Mouse (Mus musculus) spleen, postnatal 14 days (tissue): Measurements from ENCODE around the gene Ccr6.

Experiments
- DNase-seq, 2 experiments: peaks; one replicate each; pipeline ENCODE4 v3.0.0; 2021 to 2022; ENCODE audit warnings: low spot score in 2 of 2

Gene Ccr6

DNA sequence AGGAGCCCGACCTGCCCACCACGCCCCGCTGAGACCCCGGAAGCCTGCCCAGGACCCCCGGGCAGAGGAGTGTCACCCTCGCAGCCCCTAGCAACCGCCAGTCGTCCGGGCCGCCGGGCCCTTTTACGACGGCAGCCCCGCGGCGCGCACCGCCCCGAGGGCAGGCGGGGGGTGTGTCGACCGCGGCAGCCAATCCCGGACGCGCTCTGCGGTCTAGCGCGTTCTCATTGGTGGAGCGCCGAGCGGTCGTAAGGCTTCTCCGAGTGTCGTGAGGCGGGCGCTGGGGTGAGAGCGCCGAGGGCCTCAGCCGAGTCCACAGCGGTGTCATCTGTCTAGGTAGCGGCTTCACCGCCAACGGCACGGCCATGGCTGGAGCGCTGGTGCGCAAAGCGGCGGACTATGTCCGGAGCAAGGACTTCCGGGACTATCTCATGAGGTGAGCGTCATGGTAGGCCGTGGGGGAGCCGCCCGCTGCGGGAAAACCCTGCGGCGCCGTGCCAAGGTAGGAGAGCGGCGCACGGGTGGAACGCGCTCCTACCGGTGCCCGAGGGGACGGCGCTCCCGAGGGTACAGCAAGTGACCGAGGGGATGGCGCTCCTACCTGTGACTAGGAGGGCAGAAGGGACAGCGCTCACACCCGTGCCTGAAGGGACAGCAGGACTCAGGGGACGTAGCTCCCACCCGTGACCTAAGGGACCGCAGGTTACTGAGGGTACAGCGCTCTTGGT is 47.8 kb downstream of the Ccr6 start:
- peak; percentile 90 to 92 for DNase-seq

DNA sequence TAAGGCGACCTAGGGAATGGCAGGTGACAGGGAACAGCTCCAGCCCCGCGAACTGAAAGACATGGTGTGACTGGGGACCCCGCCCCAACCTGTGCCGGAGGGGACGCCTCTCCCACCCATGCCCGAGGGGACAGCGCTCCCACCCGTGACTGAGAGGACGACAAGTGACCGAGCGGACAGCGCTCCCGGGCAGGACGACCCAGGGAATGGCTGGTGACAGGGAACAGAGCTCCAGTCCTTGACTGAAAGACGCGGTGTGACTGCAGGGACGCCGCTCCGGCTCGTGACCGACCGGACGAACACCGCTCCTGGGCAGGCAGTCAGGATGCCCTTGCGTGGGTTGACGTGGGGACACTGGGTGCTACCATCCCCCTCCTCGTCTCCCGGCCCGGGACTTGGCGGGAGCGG is 48.4 kb downstream of the Ccr6 start:
- peak in 1 of 2 experiments; percentile 29 for DNase-seq

DNA sequence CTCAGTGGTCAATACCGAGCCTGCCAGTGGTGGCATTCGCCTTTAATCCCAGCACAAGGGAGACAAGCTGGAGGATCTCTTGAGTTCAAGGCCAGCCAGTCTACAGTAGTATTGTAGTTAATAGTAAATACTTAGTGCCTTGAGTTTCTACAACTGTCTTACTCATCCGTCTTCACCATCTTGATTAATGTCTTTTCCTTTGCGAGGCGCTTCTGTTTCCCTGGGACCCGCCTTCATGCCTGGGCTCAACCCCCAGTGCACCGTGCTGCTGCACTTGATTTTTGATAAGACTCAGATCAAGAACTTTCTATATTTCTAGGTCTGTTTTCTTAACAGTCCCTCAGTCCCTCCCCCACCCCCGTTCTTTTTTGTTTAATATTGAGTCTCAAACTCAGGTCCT is 49.2 kb downstream of the Ccr6 start:
- DNase-seq = no peak

DNA sequence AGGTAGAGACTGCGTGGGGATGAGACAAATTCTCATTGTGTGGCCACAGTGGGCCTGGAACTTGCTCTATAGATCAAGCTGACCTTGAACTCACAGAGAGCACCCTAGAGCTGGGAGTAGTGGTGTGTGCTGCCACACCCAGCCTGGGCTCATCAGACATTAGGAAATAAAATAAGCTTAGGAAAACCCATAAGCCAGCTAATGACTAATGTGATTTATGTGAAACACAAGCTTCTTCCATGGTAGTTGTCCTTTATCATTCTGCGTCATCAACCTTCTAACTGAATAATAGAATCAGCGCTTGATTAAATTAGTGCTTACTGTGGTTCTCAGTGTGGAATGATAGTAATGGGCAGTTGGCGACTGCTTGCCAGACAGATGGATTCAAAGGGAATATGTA is 51.1 kb downstream of the Ccr6 start:
- DNase-seq = no peak

DNA sequence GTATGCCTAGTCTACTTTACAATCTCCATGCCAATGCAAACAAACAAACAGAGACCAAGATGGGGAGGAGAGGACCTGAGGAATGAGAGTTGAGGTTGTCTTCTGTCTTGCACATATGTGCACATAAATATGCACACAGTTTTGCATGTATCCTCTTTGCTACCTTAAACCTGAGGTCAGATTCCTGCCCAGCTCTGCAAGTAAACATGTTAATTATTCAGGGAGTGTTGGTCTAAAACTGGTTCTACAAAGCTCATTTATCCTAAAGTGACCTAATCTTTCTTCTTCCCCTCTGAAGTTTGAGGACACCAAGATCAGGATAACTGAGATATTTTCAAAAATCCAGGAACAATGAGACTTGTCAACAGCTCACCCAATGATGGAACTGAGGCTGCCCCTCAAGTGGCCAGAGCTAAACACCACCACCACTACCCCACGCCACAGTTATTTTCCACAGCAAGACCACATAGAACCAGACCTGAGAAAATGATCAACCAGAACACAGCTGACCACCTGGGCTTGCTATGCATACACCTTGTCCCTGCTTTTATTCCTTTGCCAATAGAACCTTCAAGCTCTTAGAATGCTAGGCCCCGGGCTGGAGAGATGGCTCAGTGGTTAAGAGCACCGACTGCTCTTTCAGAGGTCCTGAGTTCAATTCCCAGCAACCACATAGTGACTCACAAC is 54.3 kb downstream of the Ccr6 start:
- DNase-seq = no peak

DNA sequence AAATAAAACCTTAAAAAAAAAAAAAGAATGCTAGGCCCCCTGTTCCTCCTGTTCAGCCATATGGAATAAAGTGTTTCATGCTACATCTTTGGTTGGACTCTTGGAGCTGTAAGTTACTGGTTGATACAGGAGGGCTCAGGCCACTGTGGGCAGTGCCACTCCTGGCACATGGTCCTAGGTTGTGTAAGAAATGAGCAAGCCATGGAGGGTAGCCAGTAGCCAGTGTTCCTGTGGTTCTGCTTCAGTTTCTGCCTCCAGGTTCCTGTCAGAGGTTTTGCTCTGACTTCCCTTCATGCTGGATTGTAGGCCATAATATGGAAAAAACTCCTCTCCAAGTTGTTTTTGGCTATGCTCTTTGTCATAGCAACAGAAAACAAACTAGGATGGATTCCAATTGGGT is 54.9 kb downstream of the Ccr6 start:
- DNase-seq = no peak

DNA sequence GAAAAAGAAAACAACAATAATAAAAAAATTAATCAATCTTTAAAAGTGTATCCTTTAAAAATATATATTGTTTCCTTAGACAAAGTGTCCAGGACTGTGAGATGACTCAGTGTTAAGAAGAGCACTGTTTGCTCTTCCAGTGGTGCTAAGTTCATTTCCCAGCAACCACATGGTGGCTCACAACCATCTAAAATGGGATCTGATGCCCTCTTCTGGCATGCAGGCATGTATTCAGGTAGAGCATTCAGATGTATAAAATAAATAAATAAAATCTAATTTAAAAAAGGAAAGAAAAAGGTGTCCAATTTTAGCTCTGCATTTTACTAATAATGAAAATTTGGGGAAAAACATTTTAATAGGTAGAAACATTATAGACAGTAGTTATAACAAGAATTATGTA is 60.0 kb downstream of the Ccr6 start:
- no peak for DNase-seq

DNA sequence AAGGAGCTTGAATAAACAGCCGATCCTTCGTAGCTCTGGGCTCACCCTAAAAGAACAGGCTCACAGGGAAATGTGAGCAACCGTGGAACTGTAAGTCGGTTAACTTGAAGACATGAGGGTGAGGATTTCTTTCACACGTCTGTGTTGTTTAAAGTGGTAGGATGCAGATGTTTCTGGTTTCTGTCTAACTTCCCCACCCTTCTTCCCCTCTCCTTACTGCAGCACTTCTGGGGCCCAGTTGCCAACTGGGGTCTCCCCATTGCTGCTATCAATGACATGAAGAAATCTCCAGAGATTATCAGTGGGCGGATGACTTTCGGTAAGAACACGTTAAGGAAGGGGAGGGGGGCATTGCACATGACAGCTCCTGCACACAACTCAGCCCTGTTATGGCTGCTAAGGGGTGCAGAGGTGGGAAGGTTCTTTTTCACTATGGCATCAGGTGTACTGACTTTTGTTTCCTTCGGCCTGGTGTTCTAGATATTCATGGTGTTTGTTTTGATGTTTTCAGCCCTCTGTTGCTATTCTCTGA is 60.5 kb downstream of the Ccr6 start:
- DNase-seq = no peak

DNA sequence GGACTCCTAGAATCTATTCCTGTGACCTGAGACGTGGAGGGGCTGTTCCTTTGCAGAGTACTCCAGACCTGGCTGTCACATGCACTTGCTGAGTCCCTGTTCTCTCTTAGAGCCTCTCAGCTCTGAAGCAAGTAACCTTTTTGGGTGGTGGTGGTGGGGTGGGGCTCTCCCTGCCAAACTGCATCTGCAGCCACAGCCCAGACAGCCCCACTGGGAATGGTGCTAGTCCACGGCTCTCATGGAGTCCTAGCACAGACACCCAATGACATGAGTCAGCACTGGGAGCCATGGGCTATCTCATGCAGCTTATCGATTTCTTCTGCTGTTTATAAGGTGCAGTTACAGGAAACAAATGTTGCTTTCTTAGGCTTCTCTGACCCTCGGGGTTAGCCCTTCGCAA is 61.9 kb downstream of the Ccr6 start:
- DNase-seq = no peak

DNA sequence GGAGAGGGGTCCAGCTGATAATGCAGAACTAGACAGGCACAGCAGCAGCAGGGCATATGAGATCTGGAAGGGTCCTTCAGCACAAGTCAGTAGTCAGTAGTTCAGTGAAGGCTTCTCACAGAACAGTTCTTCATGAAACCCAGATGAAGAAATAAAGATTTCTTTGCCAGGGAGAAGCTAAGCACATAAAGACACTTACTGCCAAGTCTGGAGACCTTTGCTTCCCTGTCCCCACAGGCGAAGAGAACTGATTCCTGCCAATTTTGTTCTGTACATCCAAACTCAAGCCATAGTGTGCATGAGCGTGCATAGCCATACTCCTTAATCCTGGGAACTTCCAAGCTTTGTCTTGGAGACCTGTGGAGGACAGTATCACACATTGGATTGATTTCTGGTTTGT is 62.4 kb downstream of the Ccr6 start:
- no peak for DNase-seq

DNA sequence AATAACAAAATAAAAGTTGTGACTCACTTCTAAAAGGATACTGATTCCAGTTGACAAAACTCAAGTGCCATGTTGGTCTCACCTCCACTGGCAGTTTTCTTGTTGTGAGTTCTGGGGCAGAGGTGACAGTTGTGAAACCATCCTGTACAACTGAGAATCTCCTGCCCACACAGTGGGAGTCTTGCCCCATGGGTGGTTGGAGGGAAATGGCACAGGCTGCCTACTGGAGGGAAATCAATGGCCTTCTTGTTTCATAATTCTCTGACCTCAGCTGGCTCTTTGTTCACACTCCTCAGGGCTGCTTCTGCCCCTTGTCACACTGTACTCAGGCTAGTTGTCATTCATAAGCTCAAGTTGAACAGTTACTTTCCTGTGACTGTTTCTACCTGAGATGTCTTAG is 63.7 kb downstream of the Ccr6 start:
- no peak for DNase-seq

DNA sequence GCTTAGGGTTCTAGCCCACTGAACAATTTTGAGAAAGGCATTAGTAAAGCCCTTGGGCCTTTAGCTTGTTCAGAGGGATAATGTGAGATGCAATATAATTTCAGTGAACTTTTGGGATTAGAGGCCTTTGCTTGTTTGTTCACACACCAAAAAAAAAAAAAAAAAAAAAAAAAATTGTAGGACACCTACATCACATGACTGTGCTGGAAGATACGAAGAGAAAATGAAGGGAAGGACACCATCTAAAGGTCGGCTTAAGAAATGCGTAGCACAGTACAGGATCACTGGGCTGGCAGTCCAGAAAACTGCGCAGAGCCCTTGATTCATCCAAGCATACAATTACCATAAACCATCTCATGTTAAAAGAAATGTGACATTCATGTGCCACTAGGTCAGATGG is 65.7 kb downstream of the Ccr6 start:
- DNase-seq = no peak

DNA sequence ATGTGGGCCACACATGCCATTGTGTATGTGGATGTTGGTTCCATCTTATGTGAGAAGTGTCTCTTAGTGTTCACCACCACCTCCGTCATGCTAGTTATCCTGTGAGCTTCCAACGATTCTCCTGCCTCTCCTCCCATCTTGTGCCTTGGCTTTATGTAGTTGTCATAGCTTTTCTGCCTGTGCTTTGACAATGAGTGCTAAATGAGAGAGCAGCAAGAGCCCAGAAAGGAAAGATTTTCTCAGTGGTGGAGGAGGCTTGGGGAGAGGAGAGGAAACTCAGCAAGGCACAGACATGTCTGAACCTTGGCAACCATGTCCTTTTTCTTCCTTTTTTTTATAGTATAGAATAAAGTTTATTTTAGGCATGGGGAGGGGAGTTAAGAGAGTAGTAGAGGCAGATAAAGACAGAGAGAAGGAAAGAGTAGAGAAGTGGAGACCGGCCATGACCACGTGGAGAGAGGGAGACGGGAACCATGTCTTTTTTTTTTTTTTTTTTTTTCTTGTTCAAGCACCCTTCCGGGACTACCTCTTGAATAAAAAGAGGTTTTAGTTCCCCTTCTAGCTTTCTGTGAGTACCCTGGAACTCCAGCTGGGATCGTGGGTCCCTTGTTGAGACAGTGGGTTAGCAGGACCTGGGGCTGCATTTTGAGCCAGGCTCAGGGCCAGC is 67.1 kb downstream of the Ccr6 start:
- no peak for DNase-seq

DNA sequence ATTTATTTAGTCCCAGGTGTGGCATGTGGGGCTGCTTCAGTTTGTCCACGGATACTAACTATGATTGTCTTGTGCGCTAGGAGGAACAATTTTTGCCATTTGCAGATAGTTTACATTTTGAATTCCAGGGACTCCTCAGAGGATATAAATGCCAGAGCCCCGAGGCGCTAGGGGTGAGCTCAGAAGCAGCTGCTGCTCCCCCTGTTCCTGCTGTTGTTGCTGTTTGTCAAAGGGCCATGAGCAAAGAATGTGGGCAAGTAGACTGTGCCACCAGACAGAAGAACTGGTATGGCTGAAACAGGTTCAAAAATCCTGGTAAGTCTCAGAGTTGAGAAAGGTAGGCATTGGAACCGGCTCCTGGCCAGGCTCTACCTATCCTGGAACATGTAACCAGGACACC is 67.8 kb downstream of the Ccr6 start:
- no peak for DNase-seq

DNA sequence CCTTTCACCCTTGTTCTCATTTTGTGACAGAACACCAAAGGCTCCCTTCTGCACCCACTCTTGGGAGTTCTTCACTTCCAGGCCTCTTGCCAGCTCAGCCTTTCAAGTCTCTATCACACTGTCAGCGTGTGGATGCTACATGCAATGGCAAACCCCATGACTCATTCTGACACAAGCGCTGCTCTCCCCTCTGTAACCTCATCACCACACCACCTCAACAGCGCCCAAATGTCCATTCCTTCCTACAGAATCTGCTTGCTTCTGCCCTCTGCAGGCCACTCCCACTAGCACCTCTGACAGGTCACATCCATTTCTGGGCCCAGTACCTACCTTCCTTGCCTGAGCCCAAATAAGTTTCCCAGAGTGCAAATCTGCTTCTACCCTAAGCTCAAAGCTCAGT is 70.0 kb downstream of the Ccr6 start:
- no peak for DNase-seq
